Mouse (Mus musculus): ENCODE results near the gene P4hb. TPM values are rescaled to one million over a fixed set of nuclear protein-coding genes. Genes with fewer than 3 reads are reported as not detected.
"Not testable (repeated sequence)": the region's sequence is repeated elsewhere in the genome, so short reads cannot be mapped to it uniquely, and the experiment has no call there.

The P4hb gene
- polyA plus RNA-seq, 1 experiment from 2014 or later: 716 TPM

- Histone ChIP-seq H3K4me1 (ENCODE audit: control insufficient read depth, insufficient read depth, low read length) (peaks cover 21% of the 10 kb centered on the region), H3K36me3 (ENCODE audit: control insufficient read depth, insufficient read depth, low read length) (peaks cover 48% of the 10 kb centered on the region), H3K27me3 (ENCODE audit: control insufficient read depth, insufficient read depth, low read length) (no peaks in the 10 kb centered on the region), H3K27ac (ENCODE audit: low read depth, low read length) (no peak overlapping the region), H3K9ac (ENCODE audit: low read depth, low read length) (peak overlapping the region; percentile 96; the same call in 1 of the 2 replicates), H3K4me2 (replicated peaks; ENCODE audit: low read depth, low read length) (peak overlapping the region; percentile 92), H3K4me3 (ENCODE audit: low read length) (peak overlapping the region; percentile 90), H3K9me3 (ENCODE audit: control insufficient read depth, low read length) (no peaks in the 10 kb centered on the region)
- 71% methylated on average over 3 of the region's 3 CpGs for WGBS
- no peak for ATAC-seq (ENCODE audit: low FRiP score, low TSS enrichment)
Measured at GRCm38 (mm10) chr11:120571122-120571521, 1.9 kb downstream of the P4hb start.

- H3K27me3 ChIP-seq (ENCODE audit: control insufficient read depth, insufficient read depth, low read length): no peaks in the 10 kb centered on the region
- H3K9ac ChIP-seq (ENCODE audit: low read depth, low read length): peak overlapping the region; percentile 4; the same call in 1 of the 2 replicates
- WGBS: 94% methylated on average over 6 of the region's 6 CpGs
- H3K4me1 ChIP-seq (ENCODE audit: control insufficient read depth, insufficient read depth, low read length): peaks cover 12% of the 10 kb centered on the region
- no peak overlapping the region for H3K4me2 ChIP-seq (replicated peaks; ENCODE audit: low read depth, low read length)
- H3K27ac ChIP-seq (ENCODE audit: low read depth, low read length): no peak overlapping the region
- no peaks in the 10 kb centered on the region for H3K9me3 ChIP-seq (ENCODE audit: control insufficient read depth, low read length)
- peaks cover 76% of the 10 kb centered on the region for H3K36me3 ChIP-seq (ENCODE audit: control insufficient read depth, insufficient read depth, low read length)
- ATAC-seq (ENCODE audit: low FRiP score, low TSS enrichment): no peak
- H3K4me3 ChIP-seq (ENCODE audit: low read length): no peak overlapping the region
Measured at GRCm38 (mm10) chr11:120568324-120568723, 4.7 kb downstream of the P4hb start.

GRCm38 (mm10) chr11:120565114-120565513 is 7.9 kb downstream of the P4hb start:
- Histone ChIP-seq H3K9ac (ENCODE audit: low read depth, low read length) (no peak overlapping the region), H3K9me3 (ENCODE audit: control insufficient read depth, low read length) (no peaks in the 10 kb centered on the region), H3K4me2 (replicated peaks; ENCODE audit: low read depth, low read length) (no peak overlapping the region), H3K4me1 (ENCODE audit: control insufficient read depth, insufficient read depth, low read length) (0 out of 2 replicates have a peak, but pooled peaks cover 2% of the 10 kb centered on the region), H3K4me3 (ENCODE audit: low read length) (no peak overlapping the region), H3K36me3 (ENCODE audit: control insufficient read depth, insufficient read depth, low read length) (peaks cover 93% of the 10 kb centered on the region), H3K27ac (ENCODE audit: low read depth, low read length) (no peak overlapping the region), H3K27me3 (ENCODE audit: control insufficient read depth, insufficient read depth, low read length) (no peaks in the 10 kb centered on the region)
- WGBS: 88% methylated on average over 9 of the region's 9 CpGs
- ATAC-seq (ENCODE audit: low FRiP score, low TSS enrichment): no peak

- no peak overlapping the region for H3K4me3 ChIP-seq (ENCODE audit: low read length)
- 0 out of 2 replicates have a peak, but pooled peaks cover 2% of the 10 kb centered on the region for H3K4me1 ChIP-seq (ENCODE audit: control insufficient read depth, insufficient read depth, low read length)
- ATAC-seq (ENCODE audit: low FRiP score, low TSS enrichment): no peak
- no peak overlapping the region for H3K9ac ChIP-seq (ENCODE audit: low read depth, low read length)
- H3K9me3 ChIP-seq (ENCODE audit: control insufficient read depth, low read length): no peaks in the 10 kb centered on the region
- H3K27ac ChIP-seq (ENCODE audit: low read depth, low read length): no peak overlapping the region
- no peak overlapping the region for H3K4me2 ChIP-seq (replicated peaks; ENCODE audit: low read depth, low read length)
- WGBS: 95% methylated on average over 13 of the region's 13 CpGs
- H3K36me3 ChIP-seq (ENCODE audit: control insufficient read depth, insufficient read depth, low read length): peaks cover 89% of the 10 kb centered on the region
- H3K27me3 ChIP-seq (ENCODE audit: control insufficient read depth, insufficient read depth, low read length): no peaks in the 10 kb centered on the region
Measured at GRCm38 (mm10) chr11:120562949-120563348, 10.1 kb downstream of the P4hb start.

GRCm38 (mm10) chr11:120560952-120561728 is 11.9 kb downstream of the P4hb start:
- no peak overlapping the region for H3K9ac ChIP-seq (ENCODE audit: low read depth, low read length)
- WGBS: 91% methylated on average over 13 of the region's 13 CpGs

GRCm38 (mm10) chr11:120558843-120559242 is 14.2 kb downstream of the P4hb start:
- 90% methylated on average over 6 of the region's 6 CpGs for WGBS
- not testable (repeated sequence) for ATAC-seq (ENCODE audit: low FRiP score, low TSS enrichment); H3K27me3 ChIP-seq (ENCODE audit: control insufficient read depth, insufficient read depth, low read length); H3K9ac ChIP-seq (ENCODE audit: low read depth, low read length); H3K9me3 ChIP-seq (ENCODE audit: control insufficient read depth, low read length); H3K4me3 ChIP-seq (ENCODE audit: low read length); H3K4me1 ChIP-seq (ENCODE audit: control insufficient read depth, insufficient read depth, low read length); H3K4me2 ChIP-seq (replicated peaks; ENCODE audit: low read depth, low read length); H3K27ac ChIP-seq (ENCODE audit: low read depth, low read length)
- H3K36me3 ChIP-seq (ENCODE audit: control insufficient read depth, insufficient read depth, low read length): peaks cover 47% of the 10 kb centered on the region

More at GRCm38 (mm10) chr11:120560952-120561728, 11.9 kb downstream of the P4hb start:
- no peak overlapping the region for H3K4me3 ChIP-seq (ENCODE audit: low read length)
- no peak overlapping the region for H3K27ac ChIP-seq (ENCODE audit: low read depth, low read length)
- H3K27me3 ChIP-seq (ENCODE audit: control insufficient read depth, insufficient read depth, low read length): no peaks in the 10 kb centered on the region
- no peak for ATAC-seq (ENCODE audit: low FRiP score, low TSS enrichment)
- H3K36me3 ChIP-seq (ENCODE audit: control insufficient read depth, insufficient read depth, low read length): peaks cover 70% of the 10 kb centered on the region
- H3K9me3 ChIP-seq (ENCODE audit: control insufficient read depth, low read length): peaks cover 5% of the 10 kb centered on the region; the same call in 1 of the 2 replicates
- no peak overlapping the region for H3K4me2 ChIP-seq (replicated peaks; ENCODE audit: low read depth, low read length)
- H3K4me1 ChIP-seq (ENCODE audit: control insufficient read depth, insufficient read depth, low read length): no peaks in the 10 kb centered on the region

- H3K4me2 ChIP-seq (replicated peaks; ENCODE audit: low read depth, low read length): no peak overlapping the region
- ATAC-seq (ENCODE audit: low FRiP score, low TSS enrichment): no peak
- H3K9me3 ChIP-seq (ENCODE audit: control insufficient read depth, low read length): peaks cover 5% of the 10 kb centered on the region; the same call in 1 of the 2 replicates
- H3K9ac ChIP-seq (ENCODE audit: low read depth, low read length): no peak overlapping the region
- no peaks in the 10 kb centered on the region for H3K27me3 ChIP-seq (ENCODE audit: control insufficient read depth, insufficient read depth, low read length)
- H3K36me3 ChIP-seq (ENCODE audit: control insufficient read depth, insufficient read depth, low read length): peaks cover 12% of the 10 kb centered on the region
- WGBS: 77% methylated on average over 2 of the region's 2 CpGs
- no peak overlapping the region for H3K27ac ChIP-seq (ENCODE audit: low read depth, low read length)
- no peak overlapping the region for H3K4me3 ChIP-seq (ENCODE audit: low read length)
- H3K4me1 ChIP-seq (ENCODE audit: control insufficient read depth, insufficient read depth, low read length): peaks cover 1% of the 10 kb centered on the region
Measured at GRCm38 (mm10) chr11:120555260-120555659, 17.8 kb downstream of the P4hb start.

GRCm38 (mm10) chr11:120554834-120555233 is 18.2 kb downstream of the P4hb start:
- Histone ChIP-seq H3K9me3 (ENCODE audit: control insufficient read depth, low read length) (peaks cover 5% of the 10 kb centered on the region; the same call in 1 of the 2 replicates), H3K4me3 (ENCODE audit: low read length) (no peak overlapping the region), H3K36me3 (ENCODE audit: control insufficient read depth, insufficient read depth, low read length) (peaks cover 7% of the 10 kb centered on the region), H3K27ac (ENCODE audit: low read depth, low read length) (no peak overlapping the region), H3K9ac (ENCODE audit: low read depth, low read length) (no peak overlapping the region), H3K27me3 (ENCODE audit: control insufficient read depth, insufficient read depth, low read length) (no peaks in the 10 kb centered on the region), H3K4me2 (replicated peaks; ENCODE audit: low read depth, low read length) (no peak overlapping the region), H3K4me1 (ENCODE audit: control insufficient read depth, insufficient read depth, low read length) (peaks cover 5% of the 10 kb centered on the region)
- no peak for ATAC-seq (ENCODE audit: low FRiP score, low TSS enrichment)
- 81% methylated on average over 7 of the region's 7 CpGs for WGBS

GRCm38 (mm10) chr11:120552736-120553135 is 20.3 kb downstream of the P4hb start:
- peaks cover 5% of the 10 kb centered on the region; the same call in 1 of the 2 replicates for H3K9me3 ChIP-seq (ENCODE audit: control insufficient read depth, low read length)
- H3K27ac ChIP-seq (ENCODE audit: low read depth, low read length): no peak overlapping the region
- H3K27me3 ChIP-seq (ENCODE audit: control insufficient read depth, insufficient read depth, low read length): no peaks in the 10 kb centered on the region
- no peak overlapping the region for H3K4me2 ChIP-seq (replicated peaks; ENCODE audit: low read depth, low read length)
- H3K4me1 ChIP-seq (ENCODE audit: control insufficient read depth, insufficient read depth, low read length): peaks cover 18% of the 10 kb centered on the region
- WGBS: 81% methylated on average over 5 of the region's 5 CpGs
- no peak overlapping the region for H3K4me3 ChIP-seq (ENCODE audit: low read length)
- H3K9ac ChIP-seq (ENCODE audit: low read depth, low read length): no peak overlapping the region
- no peak for ATAC-seq (ENCODE audit: low FRiP score, low TSS enrichment)
- no peaks in the 10 kb centered on the region for H3K36me3 ChIP-seq (ENCODE audit: control insufficient read depth, insufficient read depth, low read length)

All from kidney, embryonic 14.5 days (tissue).